ENCODE assay signal across 8 mouse cellular contexts in the genomic region with DNA sequence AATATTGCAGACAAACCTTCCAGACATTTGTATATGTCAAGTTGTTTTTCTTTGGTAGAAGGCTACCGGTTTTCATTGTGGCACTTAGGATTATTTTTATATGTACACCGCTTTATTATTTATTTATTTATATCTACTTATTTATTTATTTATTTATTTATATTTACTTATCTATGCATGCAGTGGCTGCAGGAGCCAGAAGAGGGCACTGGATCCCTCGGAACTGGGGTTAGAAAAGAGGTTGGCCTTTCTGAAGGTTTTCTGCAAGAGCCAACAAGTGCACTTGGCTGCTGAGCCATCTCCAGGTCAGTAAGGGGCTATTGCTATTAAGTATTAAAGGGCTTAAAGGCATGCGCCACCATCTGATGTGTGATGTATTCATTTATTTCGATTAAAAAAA. TPM values are rescaled to one million over a fixed set of nuclear protein-coding genes. Genes with fewer than 3 reads are reported as not detected.
A peak's percentile ranks its signal among the peaks of the same experiment; 100 is the strongest.
DNase-seq lines count a peak whose midpoint lies in the region; ATAC-seq and TF ChIP-seq lines count a peak whose summit lies in the region.

No protein-coding gene starts in this region.

- no peaks in the 10 kb centered on the region for H3K27me3 ChIP-seq in lung, embryonic 14.5 days (ENCODE audit: insufficient read depth, low read length)

- H3K4me3 ChIP-seq in layer of hippocampus, adult 2 months, result no peak overlapping the region
- H3K4me3 ChIP-seq in lung, embryonic 14.5 days (ENCODE audit: low read depth, low read length), result no peak overlapping the region

- H3K9me3 ChIP-seq in lung, embryonic 14.5 days (ENCODE audit: low read depth, low read length), result no peaks in the 10 kb centered on the region

- TF ChIP-seq CTCF in layer of hippocampus, adult 2 months (conservative IDR thresholded peaks at IDR 0.05), result peak; percentile 80
- peak; percentile 37; the same call in 1 of the 2 replicates for TF ChIP-seq CTCF in lung, embryonic 14.5 days (IDR thresholded peaks at IDR 0.05; ENCODE audit: low read depth)

- peak in 1 of 2 experiments; percentile 30 for DNase-seq in layer of hippocampus, adult 2 months (ENCODE audit: low spot score in 2 of 2)
- DNase-seq in layer of hippocampus, adult 9-10 months (ENCODE audit: low spot score), result no peak
- peak; percentile 12 to 31 for DNase-seq in B cell, adult 2 months
- DNase-seq in ES-CJ7 (ENCODE audit: low read depth, low spot score), result peak; percentile 75
- peak; percentile 59 for DNase-seq in embryo, embryonic 10.5 days (ENCODE audit: low spot score)
- peak; percentile 64 for DNase-seq in lung, embryonic 14.5 days
- DNase-seq in T-cell, adult 2 months (ENCODE audit: low spot score), result no peak
- DNase-seq in left cerebral cortex, postnatal 36 days (ENCODE audit: low spot score in 2 of 2), result no peak

- intact Hi-C loops in left cerebral cortex, postnatal 36 days (cut with DNase I), result loop anchor here (5.0 kb wide), 1 partner anchor 34 kb away; no protein-coding TSS in a partner anchor

- no peaks in the 10 kb centered on the region for H3K36me3 ChIP-seq in lung, embryonic 14.5 days (ENCODE audit: insufficient read depth)

- H3K9ac ChIP-seq in lung, embryonic 14.5 days, result no peak overlapping the region

- no peak for ATAC-seq in lung, embryonic 14.5 days (ENCODE audit: insufficient read depth)

- no peak overlapping the region for H3K4me2 ChIP-seq in lung, embryonic 14.5 days

- H3K27ac ChIP-seq in layer of hippocampus, adult 2 months, result no peak overlapping the region
- H3K27ac ChIP-seq in lung, embryonic 14.5 days (ENCODE audit: low read depth), result no peak overlapping the region

- H3K4me1 ChIP-seq in lung, embryonic 14.5 days (ENCODE audit: insufficient read depth), result peaks cover 5% of the 10 kb centered on the region

- WGBS in lung, embryonic 14.5 days, result 67% methylated on average over 5 of the region's 5 CpGs

RNA-seq across cellular contexts. Expression of gene Nqo1, which starts 15.1 kb away (rescaled TPM):
- 1 to 10 TPM; 5.8 to 7.0 TPM for total RNA-seq in layer of hippocampus, adult 2 months (2021)
- polyA plus RNA-seq in lung, embryonic 14.5 days (2014; fragmentation: Nextera tagmentation; extraction: Ambion mirVana), result 10.9 TPM in 2 replicates
- total RNA-seq in left cerebral cortex, postnatal 36 days (2021), result 1 to 10 TPM; 5.1 to 5.4 TPM

RNA-seq across cellular contexts. Expression of gene Nob1, which starts 37.0 kb away (rescaled TPM):
- total RNA-seq in layer of hippocampus, adult 2 months (2021), result 10 to 100 TPM; 38.5 to 48.6 TPM
- polyA plus RNA-seq in lung, embryonic 14.5 days (2014; fragmentation: Nextera tagmentation; extraction: Ambion mirVana), result 73.9 and 82.0 TPM in 2 replicates
- total RNA-seq in left cerebral cortex, postnatal 36 days (2021), result 10 to 100 TPM; 35.7 to 36.2 TPM

RNA-seq across cellular contexts. Expression of gene Wwp2, which starts 48.3 kb away (rescaled TPM):
- 10 to 100 TPM; 37.1 to 38.0 TPM for total RNA-seq in layer of hippocampus, adult 2 months (2021)
- polyA plus RNA-seq in lung, embryonic 14.5 days (2014; fragmentation: Nextera tagmentation; extraction: Ambion mirVana), result 47.7 and 48.2 TPM in 2 replicates
- total RNA-seq in left cerebral cortex, postnatal 36 days (2021), result 10 to 100 TPM; 37.6 to 40.5 TPM

Comparison
In these comparisons a context has a peak if more than half of its experiments do, and no peak if none do; other contexts are left out.
1. DNase-seq: peak in B cell, adult 2 months (2 of 2), ES-CJ7 (single experiment), embryo, embryonic 10.5 days (single experiment) and lung, embryonic 14.5 days (single experiment); none in layer of hippocampus, adult 9-10 months (single experiment), T-cell, adult 2 months (single experiment) and left cerebral cortex, postnatal 36 days (0 of 2).